Mouse (Mus musculus): Measurements from ENCODE around the gene Notch2. TPM values are rescaled to one million over a fixed set of nuclear protein-coding genes. Genes with fewer than 3 reads are reported as not detected.
A peak's percentile ranks its signal among the peaks of the same experiment; 100 is the strongest.

Gene Notch2
- polyA plus RNA-seq, 1 experiment, result 5.2 TPM

- H3K4me3 ChIP-seq (ENCODE audit: control insufficient read depth, low read depth, low read length), result no peak overlapping the region
- TF ChIP-seq CTCF (IDR thresholded peaks at IDR 0.05; ENCODE audit: control insufficient read depth, insufficient read depth, insufficient replicate concordance, low read depth, low read length), result no peak
- TF ChIP-seq POLR2A (IDR thresholded peaks at IDR 0.05; ENCODE audit: control insufficient read depth, low read depth, low read length), result no peak
- H3K36me3 ChIP-seq (ENCODE audit: control insufficient read depth, insufficient read depth, low read length), result no peaks in the 10 kb centered on the region
- H3K27me3 ChIP-seq (ENCODE audit: control insufficient read depth, insufficient read depth, low read length), result no peaks in the 10 kb centered on the region
- H3K27ac ChIP-seq (ENCODE audit: control insufficient read depth, insufficient read depth, low read depth, low read length), result no peak overlapping the region
- peaks cover 11% of the 10 kb centered on the region for H3K4me1 ChIP-seq (ENCODE audit: control insufficient read depth, insufficient read depth, low read length)
These were observed 45.7 kb downstream of the Notch2 start for GRCm38 (mm10) chr3:98059076-98059475.

GRCm38 (mm10) chr3:98060981-98061660 is 47.8 kb downstream of the Notch2 start:
- Histone ChIP-seq H3K27me3 (ENCODE audit: control insufficient read depth, insufficient read depth, low read length) (no peaks in the 10 kb centered on the region), H3K36me3 (ENCODE audit: control insufficient read depth, insufficient read depth, low read length) (no peaks in the 10 kb centered on the region), H3K4me1 (ENCODE audit: control insufficient read depth, insufficient read depth, low read length) (peaks cover 11% of the 10 kb centered on the region), H3K27ac (ENCODE audit: control insufficient read depth, insufficient read depth, low read depth, low read length) (no peak overlapping the region), H3K4me3 (ENCODE audit: control insufficient read depth, low read depth, low read length) (no peak overlapping the region)
- no peak for TF ChIP-seq POLR2A (IDR thresholded peaks at IDR 0.05; ENCODE audit: control insufficient read depth, low read depth, low read length)
- TF ChIP-seq CTCF (IDR thresholded peaks at IDR 0.05; ENCODE audit: control insufficient read depth, insufficient read depth, insufficient replicate concordance, low read depth, low read length), result no peak

- no peaks in the 10 kb centered on the region for H3K27me3 ChIP-seq (ENCODE audit: control insufficient read depth, insufficient read depth, low read length)
- peaks cover 11% of the 10 kb centered on the region for H3K4me1 ChIP-seq (ENCODE audit: control insufficient read depth, insufficient read depth, low read length)
- no peaks in the 10 kb centered on the region for H3K36me3 ChIP-seq (ENCODE audit: control insufficient read depth, insufficient read depth, low read length)
- H3K4me3 ChIP-seq (ENCODE audit: control insufficient read depth, low read depth, low read length), result no peak overlapping the region
- peak overlapping the region; percentile 56 for H3K27ac ChIP-seq (ENCODE audit: control insufficient read depth, insufficient read depth, low read depth, low read length)
- TF ChIP-seq POLR2A (IDR thresholded peaks at IDR 0.05; ENCODE audit: control insufficient read depth, low read depth, low read length) (no peak), CTCF (IDR thresholded peaks at IDR 0.05; ENCODE audit: control insufficient read depth, insufficient read depth, insufficient replicate concordance, low read depth, low read length) (no peak)
These were observed 48.5 kb downstream of the Notch2 start for GRCm38 (mm10) chr3:98061661-98062330.

- Histone ChIP-seq H3K36me3 (ENCODE audit: control insufficient read depth, insufficient read depth, low read length) (no peaks in the 10 kb centered on the region), H3K4me1 (ENCODE audit: control insufficient read depth, insufficient read depth, low read length) (peaks cover 11% of the 10 kb centered on the region), H3K4me3 (ENCODE audit: control insufficient read depth, low read depth, low read length) (no peak overlapping the region), H3K27ac (ENCODE audit: control insufficient read depth, insufficient read depth, low read depth, low read length) (peak overlapping the region; percentile 64), H3K27me3 (ENCODE audit: control insufficient read depth, insufficient read depth, low read length) (no peaks in the 10 kb centered on the region)
- TF ChIP-seq CTCF (IDR thresholded peaks at IDR 0.05; ENCODE audit: control insufficient read depth, insufficient read depth, insufficient replicate concordance, low read depth, low read length) (no peak), POLR2A (IDR thresholded peaks at IDR 0.05; ENCODE audit: control insufficient read depth, low read depth, low read length) (no peak)
These were observed 49.4 kb downstream of the Notch2 start for GRCm38 (mm10) chr3:98062591-98063185.

- TF ChIP-seq CTCF (IDR thresholded peaks at IDR 0.05; ENCODE audit: control insufficient read depth, insufficient read depth, insufficient replicate concordance, low read depth, low read length) (no peak), POLR2A (IDR thresholded peaks at IDR 0.05; ENCODE audit: control insufficient read depth, low read depth, low read length) (no peak)
- peak overlapping the region; percentile 64 for H3K27ac ChIP-seq (ENCODE audit: control insufficient read depth, insufficient read depth, low read depth, low read length)
- H3K36me3 ChIP-seq (ENCODE audit: control insufficient read depth, insufficient read depth, low read length), result no peaks in the 10 kb centered on the region
- no peak overlapping the region for H3K4me3 ChIP-seq (ENCODE audit: control insufficient read depth, low read depth, low read length)
- H3K4me1 ChIP-seq (ENCODE audit: control insufficient read depth, insufficient read depth, low read length), result peaks cover 11% of the 10 kb centered on the region
- H3K27me3 ChIP-seq (ENCODE audit: control insufficient read depth, insufficient read depth, low read length), result no peaks in the 10 kb centered on the region
These were observed 50.0 kb downstream of the Notch2 start for GRCm38 (mm10) chr3:98063186-98063771.

- Histone ChIP-seq H3K27ac (ENCODE audit: control insufficient read depth, insufficient read depth, low read depth, low read length) (peak overlapping the region; percentile 59; the same call in 1 of the 2 replicates), H3K4me1 (ENCODE audit: control insufficient read depth, insufficient read depth, low read length) (peaks cover 9% of the 10 kb centered on the region), H3K27me3 (ENCODE audit: control insufficient read depth, insufficient read depth, low read length) (no peaks in the 10 kb centered on the region), H3K36me3 (ENCODE audit: control insufficient read depth, insufficient read depth, low read length) (no peaks in the 10 kb centered on the region), H3K4me3 (ENCODE audit: control insufficient read depth, low read depth, low read length) (no peak overlapping the region)
- TF ChIP-seq POLR2A (IDR thresholded peaks at IDR 0.05; ENCODE audit: control insufficient read depth, low read depth, low read length) (no peak), CTCF (IDR thresholded peaks at IDR 0.05; ENCODE audit: control insufficient read depth, insufficient read depth, insufficient replicate concordance, low read depth, low read length) (no peak)
These were observed 50.5 kb downstream of the Notch2 start for GRCm38 (mm10) chr3:98063833-98064232.

GRCm38 (mm10) chr3:98065004-98065403 is 51.7 kb downstream of the Notch2 start:
- Histone ChIP-seq H3K27me3 (ENCODE audit: control insufficient read depth, insufficient read depth, low read length) (no peaks in the 10 kb centered on the region), H3K4me1 (ENCODE audit: control insufficient read depth, insufficient read depth, low read length) (peaks cover 9% of the 10 kb centered on the region), H3K4me3 (ENCODE audit: control insufficient read depth, low read depth, low read length) (no peak overlapping the region), H3K36me3 (ENCODE audit: control insufficient read depth, insufficient read depth, low read length) (no peaks in the 10 kb centered on the region), H3K27ac (ENCODE audit: control insufficient read depth, insufficient read depth, low read depth, low read length) (no peak overlapping the region)
- no peak for TF ChIP-seq POLR2A (IDR thresholded peaks at IDR 0.05; ENCODE audit: control insufficient read depth, low read depth, low read length)
- TF ChIP-seq CTCF (IDR thresholded peaks at IDR 0.05; ENCODE audit: control insufficient read depth, insufficient read depth, insufficient replicate concordance, low read depth, low read length), result no peak

Data from testis, adult 2 months (tissue).